Mouse (Mus musculus) kidney, adult 18-20 months (tissue): ENCODE data around the gene Nfil3.
A peak's percentile ranks its signal among the peaks of the same experiment; 100 is the strongest.

ENCODE experiments used
- DNase-seq: peaks from one replicate; pipeline ENCODE4 v3.0.0; 2021

The Nfil3 gene

DNA sequence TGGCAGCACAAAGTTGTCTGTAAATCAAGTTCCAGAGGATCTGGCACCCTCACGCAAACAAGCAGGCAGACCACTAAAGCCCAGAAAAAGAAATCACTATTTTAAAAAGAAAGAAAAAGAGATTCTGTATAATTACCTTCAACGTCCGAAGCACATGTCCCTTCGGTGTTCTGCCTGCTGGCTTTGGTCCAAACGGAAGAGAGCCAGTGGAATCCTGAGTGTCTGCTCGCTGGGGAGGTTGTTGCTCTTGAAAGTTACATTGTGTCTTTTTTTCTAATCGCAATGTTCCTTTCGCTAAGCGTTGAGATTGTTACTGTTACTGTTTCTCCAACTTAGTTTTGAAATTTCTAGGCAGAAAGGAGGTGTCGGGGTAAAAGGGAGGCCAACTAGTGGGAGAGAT lies 50.3 kb downstream of the Nfil3 start:
- DNase-seq, result no peak

- DNase-seq, result peak; percentile 86
These were observed 51.4 kb downstream of the Nfil3 start, which contains the start of gene Auh for GRCm38 (mm10) chr13:52929209-52930171. Gene Auh, minus strand, starts transcription at chr13:52929681.

- DNase-seq, result no peak
These were observed 52.5 kb downstream of the Nfil3 start for GRCm38 (mm10) chr13:52928392-52928791.

DNA sequence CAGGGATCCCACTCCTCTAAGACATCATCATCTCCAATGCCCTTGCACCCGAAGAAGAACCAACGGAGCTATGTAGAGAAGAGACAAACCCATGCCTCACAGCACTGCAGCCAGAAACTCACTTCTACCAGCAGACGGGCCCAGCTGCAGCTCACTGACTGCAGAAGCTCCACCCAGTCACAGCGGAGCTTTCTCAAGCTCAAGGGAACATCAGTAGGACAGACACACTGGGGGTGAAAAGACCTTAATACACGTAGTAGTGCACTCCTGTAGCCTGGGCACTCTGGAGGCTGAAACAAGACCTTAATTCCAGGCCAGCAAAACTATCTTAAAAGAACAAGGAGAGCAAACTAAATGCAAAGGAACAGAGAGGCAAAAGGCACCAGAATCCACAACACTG lies 56.4 kb downstream of the Nfil3 start:
- DNase-seq, result no peak

DNA sequence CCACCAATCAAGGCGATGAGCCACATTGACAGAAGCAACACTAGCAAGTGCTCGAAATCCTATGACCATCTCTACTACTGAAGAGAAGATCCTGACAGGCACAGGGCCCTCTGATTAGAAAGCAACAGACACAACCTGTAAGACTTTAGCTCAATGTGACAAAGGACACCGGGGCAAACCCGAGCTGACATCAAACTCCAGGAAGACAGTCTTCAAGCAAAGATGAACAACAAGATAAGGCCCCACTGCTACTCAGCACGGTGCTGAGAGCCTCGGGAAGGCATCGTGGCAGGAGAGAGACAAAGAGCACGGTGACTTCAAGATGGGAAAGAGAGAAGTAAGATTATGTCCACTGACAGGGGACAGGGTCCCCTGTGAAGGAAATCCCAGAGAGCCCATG lies 58.9 kb downstream of the Nfil3 start:
- no peak for DNase-seq

DNA sequence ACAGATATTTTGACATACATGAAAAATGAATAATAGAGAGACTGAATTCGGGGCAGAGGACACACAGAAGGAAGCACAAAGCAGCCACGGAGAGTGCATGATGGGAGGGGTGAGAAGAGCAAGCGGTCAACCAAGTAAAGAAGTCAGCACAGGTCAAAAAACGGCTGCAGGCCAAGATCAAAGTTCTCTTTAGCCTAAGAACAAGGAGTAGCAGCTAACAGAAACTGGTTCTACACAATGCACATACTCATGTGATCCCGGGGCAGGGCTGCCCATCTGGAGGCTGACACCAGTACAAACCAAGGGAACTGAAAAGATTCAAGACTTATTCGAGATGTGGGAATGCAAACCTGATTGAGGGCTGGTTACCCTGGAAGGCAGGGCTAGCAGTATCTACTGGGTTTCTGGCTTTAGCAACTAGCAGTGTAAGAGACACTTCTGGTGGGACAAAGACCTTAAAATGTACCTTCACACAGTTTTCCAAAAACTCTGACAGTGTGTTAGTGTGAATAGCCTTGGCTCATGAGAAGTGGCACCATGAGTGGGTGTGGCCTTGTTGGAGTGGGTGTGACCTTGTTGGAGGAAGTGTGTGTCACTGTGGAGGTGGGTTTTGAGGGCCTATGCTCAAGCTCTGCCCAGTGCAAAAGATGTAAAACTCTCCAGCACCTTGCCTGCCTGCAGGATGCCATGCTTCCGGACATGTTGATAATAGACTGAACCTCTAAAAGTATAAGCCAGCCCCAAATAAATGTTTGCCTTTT lies 59.6 kb downstream of the Nfil3 start:
- peak; percentile 36 for DNase-seq

DNA sequence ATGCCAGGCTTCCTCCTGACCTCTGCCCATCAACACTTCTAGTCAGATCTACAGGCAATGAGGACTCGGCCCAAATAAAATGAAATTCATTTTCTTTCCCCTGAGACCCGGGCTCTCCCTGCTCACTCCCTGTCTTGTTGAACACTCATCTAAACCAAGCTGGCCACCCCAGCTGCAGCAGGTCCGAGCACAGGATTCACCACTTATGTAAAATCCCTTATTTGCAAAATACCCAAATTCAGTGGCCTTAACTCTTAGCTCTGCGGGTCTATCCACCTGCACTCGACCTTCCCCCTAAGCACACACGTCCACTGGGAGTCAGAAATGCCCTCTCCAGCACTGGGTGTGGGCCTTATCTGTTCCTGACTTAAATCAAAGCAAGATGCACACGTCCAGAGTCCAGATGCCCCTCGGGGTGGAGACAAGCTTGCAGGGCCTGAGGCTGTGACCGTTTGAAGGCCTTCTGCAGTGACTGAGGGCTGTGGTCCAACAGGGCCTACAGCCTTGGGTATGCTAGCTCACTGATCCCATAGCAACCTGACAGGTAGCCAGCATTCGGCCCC lies 61.0 kb downstream of the Nfil3 start:
- DNase-seq, result no peak

GRCm38 (mm10) chr13:52918333-52918732 lies 62.5 kb downstream of the Nfil3 start:
- DNase-seq, result no peak
